Mouse (Mus musculus) ES-Bruce4 (cell line): ENCODE measurements around the gene Ccdc92b.

Source experiments
- CTCF ChIP-seq: IDR thresholded peaks from one replicate; pipeline ENCODE4 v1.8.1; 2011; ENCODE audit warnings: low read depth, low read length
- EP300 ChIP-seq: IDR thresholded peaks from 2 replicates; pipeline ENCODE4 v1.6.1; 2011; ENCODE audit warnings: low read depth, low read length; ENCODE audit not compliant: insufficient read depth
- POLR2A ChIP-seq: IDR thresholded peaks from one replicate; pipeline ENCODE4 v1.8.1; 2011; ENCODE audit warnings: low read length; ENCODE audit not compliant: insufficient read depth

GRCm38 (mm10) chr11:74619201-74619955 is at the start of gene Ccdc92b:
- TF ChIP-seq POLR2A (no peak), CTCF (no peak), EP300 (0 out of 2 replicates have a peak, but pooled peaks have one; percentile 44)
